Mouse (Mus musculus): ENCODE results near the gene Acsm3.

DNA sequence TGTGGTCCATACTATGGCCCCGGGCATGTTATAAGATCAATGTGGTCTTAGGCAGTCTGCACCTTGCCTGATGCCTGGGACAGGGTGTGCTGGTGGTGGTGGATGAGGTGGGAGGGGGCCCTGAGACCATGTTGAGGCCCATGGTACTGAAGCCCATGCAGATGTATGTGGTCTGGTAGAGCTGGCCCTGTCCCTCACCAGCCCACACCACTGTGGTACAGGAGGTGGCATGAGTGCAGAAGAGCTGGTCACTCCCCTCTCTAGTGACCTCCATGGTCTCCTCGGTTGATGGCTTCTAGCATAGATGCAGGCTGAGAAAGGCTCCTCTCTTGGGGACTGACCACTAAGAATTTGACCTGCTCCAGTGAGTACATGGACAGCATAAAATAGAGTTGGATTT is 21.8 kb upstream of the Acsm3 start:
- TF ChIP-seq CTCF (IDR thresholded peaks at IDR 0.05; ENCODE audit: control insufficient read depth, insufficient read depth, insufficient read length) (no peak), FOSL1 (IDR thresholded peaks at IDR 0.05; ENCODE audit: insufficient read depth, low read length, poor library complexity, severe bottlenecking) (no peak), CEBPB (IDR thresholded peaks at IDR 0.05; ENCODE audit: low read depth) (no peak), MAX (IDR thresholded peaks at IDR 0.05) (no peak), MYOD1 (IDR thresholded peaks at IDR 0.05; ENCODE audit: control insufficient read depth, insufficient read length, low read depth) (no peak), USF1 (IDR thresholded peaks at IDR 0.05; ENCODE audit: low read depth) (no peak), MYOG (IDR thresholded peaks at IDR 0.05; ENCODE audit: control insufficient read depth, extremely low read depth, insufficient read length) (no peak)
